Comparison of ENCODE assay signal across 19 mouse cellular contexts in genomic region chr16:44099377-44099776, GRCm38 (mm10).
DNase-seq lines count a peak whose midpoint lies in the region.
"Had no signal": no experiment of that assay in that cellular context is flagged by ENCODE, and none has a peak within 500 bp of the region (broad histone marks: within the 10 kb centered on the region; RNA-seq: fewer than 3 reads in every experiment).

No protein-coding gene starts in this region.

- peak; percentile 40 for DNase-seq in kidney, adult 11 months
- no peak for DNase-seq in kidney, postnatal 4 days
- peak; percentile 27 for DNase-seq in kidney, adult 8-10 months
- no peak for DNase-seq in kidney, postnatal 10 days
- peak; percentile 31 to 53 for DNase-seq in kidney, postnatal 25 days
- DNase-seq in natural killer cell, adult 2 months (ENCODE audit: low spot score in 2 of 2): no peak
- DNase-seq: adrenal gland, adult 2 months; adrenal gland, postnatal 14 days; B cell, adult 2 months; cerebellum, adult 11 months; cerebellum, adult 2 months; cerebellum, adult 9-11 months; cerebellum, postnatal 25 days; forebrain, postnatal 0 days; gastrocnemius, adult 2 months; gastrocnemius, postnatal 14 days; heart, adult 18-20 months; heart, postnatal 10 days; heart, postnatal 4 days had no signal

Comparison
In these comparisons a context has a peak if more than half of its experiments do, and no peak if none do; other contexts are left out.
1. DNase-seq: peak in kidney, adult 11 months (single experiment), kidney, adult 8-10 months (2 of 2) and kidney, postnatal 25 days (2 of 2); none in kidney, postnatal 4 days (0 of 2), kidney, postnatal 10 days (single experiment) and natural killer cell, adult 2 months (0 of 2).